Mouse (Mus musculus) small intestine, adult 2 months (tissue): ENCODE measurements around the gene Prkca.

Source experiments
- CTCF ChIP-seq: fragments of 200-500 bp; IDR thresholded peaks from 2 replicates; pipeline ENCODE4 v1.5.1; 2012; ENCODE audit warnings: low read depth, mild to moderate bottlenecking, control low read depth, inconsistent platforms, low read length, moderate library complexity, mixed read lengths; ENCODE audit not compliant: insufficient replicate concordance, insufficient read length; ENCODE audit errors: extremely low read depth
- POLR2A ChIP-seq: fragments of 200-500 bp; IDR thresholded peaks from 2 replicates; pipeline ENCODE4 v1.6.1; 2012; ENCODE audit warnings: low read depth, mild to moderate bottlenecking, control low read depth, inconsistent platforms, low read length, moderate library complexity

DNA sequence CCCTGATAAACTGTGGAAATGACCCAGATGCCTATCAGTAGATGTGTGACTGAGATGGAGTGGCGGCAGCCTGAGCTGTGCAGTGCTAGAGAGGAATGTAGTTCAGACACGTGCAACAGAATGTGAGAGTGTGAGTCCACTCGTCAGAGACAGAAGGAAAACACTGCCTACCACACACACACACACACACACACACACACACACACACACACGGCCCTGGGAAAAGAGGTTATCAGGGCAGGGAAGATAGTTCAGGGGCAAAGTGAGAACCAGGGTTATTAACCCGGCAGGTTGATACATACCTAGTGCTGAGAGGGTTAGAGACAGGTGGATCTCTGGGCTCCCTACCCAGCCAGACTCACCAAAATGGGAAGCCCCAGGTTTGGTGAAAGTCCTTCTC lies 145.1 kb downstream of the Prkca start:
- TF ChIP-seq CTCF (no peak), POLR2A (no peak)
